Mouse (Mus musculus) lung, embryonic 14.5 days (tissue): ENCODE results near the gene Rad23b. TPM values are rescaled to one million over a fixed set of nuclear protein-coding genes. Genes with fewer than 3 reads are reported as not detected.

ENCODE experiments used
- ATAC-seq: fragments of 200-750 bp; cut with Nextera tagmentation; 2 replicates; pipeline ENCODE4 v1.8.0; 2017; ENCODE audit warnings: mild to moderate bottlenecking, moderate TSS enrichment, moderate library complexity; ENCODE audit not compliant: insufficient read depth
- DNase-seq: peaks from one replicate; pipeline ENCODE4 v3.0.0-alpha.2; 2015
- H3K27ac ChIP-seq: fragments of 300-500 bp; sonication (generic); 2 replicates; pipeline ENCODE4 v1.5.1; 2014; ENCODE audit warnings: low read depth, mild to moderate bottlenecking, moderate library complexity
- H3K27me3 ChIP-seq: fragments of 300-500 bp; sonication (generic); 2 replicates; pipeline ENCODE4 v1.6.1; 2014; ENCODE audit warnings: low read length, control low read depth; ENCODE audit not compliant: insufficient read depth
- H3K36me3 ChIP-seq: fragments of 300-500 bp; sonication (generic); 2 replicates; pipeline ENCODE4 v1.6.1; 2014; ENCODE audit warnings: control low read depth; ENCODE audit not compliant: insufficient read depth
- H3K4me1 ChIP-seq: fragments of 300-500 bp; sonication (generic); 2 replicates; pipeline ENCODE4 v1.6.1; 2014; ENCODE audit warnings: antibody characterized with exemption, control low read depth; ENCODE audit not compliant: insufficient read depth
- H3K4me2 ChIP-seq: fragments of 300-500 bp; sonication (generic); 2 replicates; pipeline ENCODE4 v1.6.1; 2014; ENCODE audit warnings: mild to moderate bottlenecking
- H3K4me3 ChIP-seq: fragments of 300-500 bp; sonication (generic); 2 replicates; pipeline ENCODE4 v1.5.1; 2014; ENCODE audit warnings: low read depth, low read length
- H3K9ac ChIP-seq: fragments of 300-500 bp; sonication (generic); 2 replicates; pipeline ENCODE4 v1.6.1; 2014
- H3K9me3 ChIP-seq: fragments of 300-500 bp; sonication (generic); 2 replicates; pipeline ENCODE4 v1.6.1; 2016; ENCODE audit warnings: low read depth, low read length, control low read depth
- CTCF ChIP-seq: IDR thresholded peaks from 2 replicates; pipeline ENCODE4 v1.5.1; 2016; ENCODE audit warnings: antibody characterized with exemption, low read depth
- WGBS: fragments of 180-500 bp; shearing (Covaris S2); extraction: QIAGEN DNeasy Blood & Tissue Kit; methylation state at CpG from one replicate; pipeline ENCODE4 v1.1.7; 2014; 5-methylcytosine and 5-hydroxymethylcytosine counted together
- polyA plus RNA-seq: library from polyadenylated mRNA; unstranded; fragments of >200 nt; fragmentation: Nextera tagmentation; extraction: Ambion mirVana; gene quantifications from 2 replicates; pipeline ENCODE4 v1.2.1, GENCODE M21; 2014

The Rad23b gene
- polyA plus RNA-seq, 1 experiment from 2014 or later = 70.7 TPM

DNA sequence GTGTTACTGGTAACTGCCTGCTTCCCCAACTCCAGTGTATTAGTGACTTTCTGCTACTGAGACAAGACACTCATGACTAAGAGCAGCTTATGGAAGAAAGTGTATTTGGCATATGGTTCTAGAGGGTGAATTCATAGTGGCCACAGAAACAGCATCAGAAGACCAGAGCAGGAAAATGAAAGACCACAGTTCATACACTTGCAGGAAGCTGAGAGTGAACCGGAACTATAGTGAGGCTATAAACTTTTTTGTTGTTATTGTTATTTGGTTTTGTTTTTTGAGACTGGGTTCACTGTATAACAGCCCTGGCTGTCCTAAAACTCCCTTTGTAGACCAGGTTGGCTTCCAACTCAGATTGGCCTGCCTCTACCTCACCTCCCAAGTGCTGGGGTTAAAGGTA is 6.0 kb downstream of the Rad23b start:
- Histone ChIP-seq H3K9me3 (no peaks in the 10 kb centered on the region), H3K27me3 (no peaks in the 10 kb centered on the region), H3K9ac (no peak overlapping the region), H3K36me3 (0 out of 2 replicates have a peak, but pooled peaks cover 6% of the 10 kb centered on the region), H3K4me2 (no peak overlapping the region), H3K4me1 (peaks cover 3% of the 10 kb centered on the region), H3K27ac (no peak overlapping the region), H3K4me3 (no peak overlapping the region)
- TF ChIP-seq CTCF = no peak
- DNase-seq (no peak), ATAC-seq (no peak)
- 95% methylated on average over 1 of the region's 1 CpGs for WGBS

DNA sequence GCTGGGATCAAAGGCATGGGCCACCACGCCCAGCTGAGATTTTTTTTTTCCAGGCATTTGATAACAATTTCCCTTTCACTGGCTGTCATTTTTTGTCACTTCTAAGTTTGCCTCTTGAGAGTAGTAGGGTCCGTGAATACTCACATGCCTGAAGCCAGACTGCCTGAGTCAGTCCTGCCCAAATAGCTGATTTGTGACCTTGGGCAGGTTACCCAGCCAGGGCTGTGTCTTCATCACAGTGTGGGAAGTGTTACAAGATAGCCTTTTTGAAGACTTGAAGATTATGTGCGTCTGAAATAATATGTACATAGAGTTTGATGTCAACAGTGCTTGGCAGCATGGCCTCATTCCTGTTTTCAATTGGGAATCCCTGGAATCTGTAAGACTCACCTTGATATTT is 6.9 kb downstream of the Rad23b start:
- H3K4me3 ChIP-seq = no peak overlapping the region
- no peak overlapping the region for H3K9ac ChIP-seq
- peaks cover 3% of the 10 kb centered on the region for H3K4me1 ChIP-seq
- 75% methylated on average over 3 of the region's 3 CpGs for WGBS
- H3K27me3 ChIP-seq = no peaks in the 10 kb centered on the region
- H3K27ac ChIP-seq = no peak overlapping the region
- 0 out of 2 replicates have a peak, but pooled peaks cover 6% of the 10 kb centered on the region for H3K36me3 ChIP-seq
- H3K9me3 ChIP-seq = no peaks in the 10 kb centered on the region
- no peak for ATAC-seq
- no peak for DNase-seq
- no peak for TF ChIP-seq CTCF
- H3K4me2 ChIP-seq = no peak overlapping the region

DNA sequence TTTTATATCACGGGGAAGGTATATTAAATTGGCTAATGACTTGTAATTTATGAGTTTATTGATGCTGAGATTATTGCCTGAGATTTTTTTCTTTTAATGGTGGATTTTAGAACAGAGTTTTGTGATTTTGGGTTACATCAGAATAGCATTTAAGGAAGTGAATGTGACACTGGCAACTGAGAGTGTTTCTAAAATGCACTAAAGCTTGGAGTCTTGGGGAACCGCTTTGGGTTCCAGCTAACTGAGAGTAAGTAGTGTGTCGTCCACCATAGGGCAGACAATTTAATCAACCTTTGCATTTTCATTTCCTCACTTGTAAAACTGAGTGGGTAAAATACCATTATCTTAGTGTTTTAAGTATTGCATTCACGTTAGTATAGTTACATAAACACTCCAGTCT is 14.0 kb downstream of the Rad23b start:
- no peaks in the 10 kb centered on the region for H3K4me1 ChIP-seq
- no peak overlapping the region for H3K4me2 ChIP-seq
- H3K27me3 ChIP-seq = no peaks in the 10 kb centered on the region
- peaks cover 9% of the 10 kb centered on the region for H3K36me3 ChIP-seq
- DNase-seq (no peak), ATAC-seq (no peak)
- H3K27ac ChIP-seq = no peak overlapping the region
- H3K9ac ChIP-seq = no peak overlapping the region
- 95% methylated on average over 4 of the region's 4 CpGs for whole genome bisulfite sequencing
- no peak for TF ChIP-seq CTCF
- no peak overlapping the region for H3K4me3 ChIP-seq
- no peaks in the 10 kb centered on the region for H3K9me3 ChIP-seq

DNA sequence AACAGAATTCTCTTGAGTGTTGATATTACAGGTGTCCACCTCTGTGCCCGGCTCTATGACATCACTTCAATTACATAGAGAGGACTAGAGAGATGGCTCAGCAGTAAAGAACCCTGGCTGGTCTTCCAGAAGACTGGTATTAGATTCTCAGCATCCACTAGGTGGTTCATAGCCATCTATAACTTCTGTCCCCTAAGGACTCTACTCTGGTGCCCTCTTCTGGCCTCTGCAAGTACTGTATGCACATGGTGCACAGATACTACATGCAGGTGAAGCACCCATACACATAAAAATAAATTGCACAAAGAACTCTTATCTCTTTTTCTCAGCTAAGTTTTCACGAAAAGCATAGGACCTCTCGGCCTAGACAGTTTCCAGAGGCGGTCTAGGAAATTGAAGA is 14.5 kb downstream of the Rad23b start:
- DNase-seq (peak; percentile 45), ATAC-seq (no peak)
- TF ChIP-seq CTCF = peak; percentile 47; the same call in 1 of the 2 replicates
- Histone ChIP-seq H3K27ac (no peak overlapping the region), H3K9me3 (no peaks in the 10 kb centered on the region), H3K9ac (no peak overlapping the region), H3K4me1 (no peaks in the 10 kb centered on the region), H3K4me2 (no peak overlapping the region), H3K27me3 (no peaks in the 10 kb centered on the region), H3K36me3 (peaks cover 14% of the 10 kb centered on the region), H3K4me3 (no peak overlapping the region)
- WGBS = 91% methylated on average over 4 of the region's 4 CpGs

DNA sequence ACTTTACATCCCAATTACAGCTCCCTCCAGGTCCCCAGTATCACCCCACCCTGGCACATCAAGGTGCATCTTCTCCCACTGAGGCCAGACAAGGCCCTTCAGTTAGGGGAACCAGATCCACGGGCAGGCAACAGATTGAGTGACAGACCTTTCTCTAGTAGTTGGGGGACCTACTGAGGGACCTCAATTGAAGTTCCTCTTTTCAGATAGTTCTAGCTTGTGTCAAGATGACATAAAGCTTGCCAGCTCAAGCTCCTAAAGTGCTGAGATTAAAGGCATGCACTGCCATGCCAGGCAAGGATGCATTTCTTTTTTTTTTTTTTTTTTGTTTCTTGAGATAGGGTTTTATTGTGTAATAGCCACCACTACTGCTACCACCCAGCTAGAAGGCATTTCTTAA is 16.2 kb downstream of the Rad23b start:
- no peak for TF ChIP-seq CTCF
- H3K27ac ChIP-seq = no peak overlapping the region
- H3K4me3 ChIP-seq = no peak overlapping the region
- no peak for DNase-seq
- WGBS = 84% methylated on average over 1 of the region's 1 CpGs
- no peaks in the 10 kb centered on the region for H3K4me1 ChIP-seq
- H3K9me3 ChIP-seq = no peaks in the 10 kb centered on the region
- H3K27me3 ChIP-seq = no peaks in the 10 kb centered on the region
- H3K9ac ChIP-seq = no peak overlapping the region
- ATAC-seq = no peak
- H3K36me3 ChIP-seq = peaks cover 24% of the 10 kb centered on the region
- no peak overlapping the region for H3K4me2 ChIP-seq

DNA sequence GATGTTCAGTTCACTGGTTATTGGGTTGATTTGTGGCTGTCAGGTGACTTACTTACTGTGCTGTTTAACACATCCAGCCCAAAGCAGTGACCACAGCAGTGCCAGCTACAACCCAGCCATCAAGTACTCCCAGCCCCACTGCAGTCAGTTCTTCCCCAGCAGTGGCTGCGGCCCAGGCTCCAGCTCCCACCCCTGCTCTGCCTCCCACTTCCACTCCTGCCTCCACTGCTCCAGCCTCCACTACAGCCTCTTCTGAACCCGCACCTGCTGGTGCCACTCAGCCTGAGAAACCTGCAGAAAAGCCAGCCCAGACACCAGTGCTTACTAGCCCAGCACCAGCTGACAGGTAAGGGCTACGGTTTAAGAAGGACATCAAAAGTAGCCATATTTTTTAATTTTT is 20.3 kb downstream of the Rad23b start:
- Histone ChIP-seq H3K9ac (no peak overlapping the region), H3K27ac (no peak overlapping the region), H3K27me3 (no peaks in the 10 kb centered on the region), H3K9me3 (no peaks in the 10 kb centered on the region), H3K4me2 (no peak overlapping the region), H3K36me3 (peaks cover 38% of the 10 kb centered on the region), H3K4me3 (no peak overlapping the region), H3K4me1 (no peaks in the 10 kb centered on the region)
- TF ChIP-seq CTCF = no peak
- 88% methylated on average over 3 of the region's 3 CpGs for WGBS
- DNase-seq = no peak
- no peak for ATAC-seq

DNA sequence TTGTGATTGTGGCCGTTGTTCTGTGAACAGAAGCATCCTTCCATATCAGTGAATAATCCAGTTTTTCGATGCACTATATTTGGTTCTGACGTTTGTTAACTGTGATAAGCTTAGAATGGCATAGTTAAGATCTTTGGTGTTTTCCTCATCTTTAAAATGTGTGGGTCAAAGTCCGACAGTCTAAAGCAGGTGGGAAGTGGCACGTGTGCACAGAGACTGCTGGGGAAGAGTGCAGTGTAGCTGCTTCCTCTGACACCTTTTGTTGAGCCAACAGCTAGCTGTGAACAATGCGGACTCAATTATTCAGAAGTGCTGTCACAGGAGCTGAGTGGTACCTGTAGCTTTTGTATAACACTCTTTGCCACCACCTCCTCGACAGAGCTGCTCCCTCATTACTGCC is 21.5 kb downstream of the Rad23b start:
- Histone ChIP-seq H3K27ac (no peak overlapping the region), H3K4me1 (no peaks in the 10 kb centered on the region), H3K4me2 (no peak overlapping the region), H3K36me3 (peaks cover 38% of the 10 kb centered on the region), H3K9ac (no peak overlapping the region), H3K9me3 (no peaks in the 10 kb centered on the region), H3K27me3 (no peaks in the 10 kb centered on the region), H3K4me3 (no peak overlapping the region)
- TF ChIP-seq CTCF = no peak
- 83% methylated on average over 7 of the region's 7 CpGs for WGBS
- ATAC-seq = no peak
- DNase-seq = no peak

DNA sequence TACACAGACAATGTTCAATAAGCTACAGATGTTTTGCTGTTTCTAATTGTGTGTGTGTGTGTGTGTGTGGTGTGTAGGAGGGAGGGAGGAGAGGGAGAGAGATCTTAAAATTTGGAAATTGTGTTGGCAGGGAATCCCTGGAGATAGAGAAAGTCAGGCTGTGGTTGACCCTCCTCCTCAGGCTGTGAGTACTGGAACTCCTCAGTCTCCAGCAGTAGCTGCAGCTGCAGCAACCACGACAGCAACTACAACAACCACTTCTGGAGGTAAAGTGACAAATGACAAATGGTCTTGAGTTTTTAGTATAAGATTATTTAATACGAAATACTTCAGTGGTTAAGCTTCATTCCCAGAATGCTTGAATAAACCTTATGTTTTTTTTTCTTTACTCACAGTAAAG is 32.5 kb downstream of the Rad23b start:
- Histone ChIP-seq H3K36me3 (peaks cover 84% of the 10 kb centered on the region), H3K4me2 (no peak overlapping the region), H3K9ac (no peak overlapping the region), H3K4me1 (no peaks in the 10 kb centered on the region), H3K9me3 (no peaks in the 10 kb centered on the region), H3K27me3 (no peaks in the 10 kb centered on the region), H3K4me3 (no peak overlapping the region), H3K27ac (no peak overlapping the region)
- DNase-seq (no peak), ATAC-seq (no peak)
- TF ChIP-seq CTCF = no peak
- 70% methylated on average over 2 of the region's 2 CpGs for WGBS
